Mouse (Mus musculus): ENCODE data around the gene Sar1b. TPM values are rescaled to one million over a fixed set of nuclear protein-coding genes. Genes with fewer than 3 reads are reported as not detected.

Gene Sar1b
- polyA plus RNA-seq, 1 experiment from 2014 or later = 120 TPM

DNA sequence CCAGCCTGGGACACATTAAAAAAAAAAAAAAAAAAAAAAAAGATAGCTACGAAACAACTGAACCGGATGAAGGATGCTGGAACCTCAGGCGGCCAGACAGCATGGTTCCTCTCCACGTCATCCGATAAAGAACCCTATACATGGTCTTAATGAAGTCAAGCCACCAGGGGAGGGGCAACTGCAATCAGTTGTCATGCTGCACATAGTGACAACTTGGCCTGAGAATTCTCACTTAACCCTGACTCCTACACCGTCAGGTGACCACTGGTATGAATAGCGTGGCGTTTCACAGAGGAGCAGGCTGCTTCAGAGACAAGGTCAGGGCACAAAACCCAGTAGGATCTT is 70.6 kb downstream of the Sar1b start:
- peaks cover 10% of the 10 kb centered on the region for H3K36me3 ChIP-seq
- no peak for ATAC-seq (ENCODE audit: borderline replicate concordance, extremely low read depth, low FRiP score, low TSS enrichment)
- no peak overlapping the region for H3K27ac ChIP-seq
- H3K4me1 ChIP-seq = no peaks in the 10 kb centered on the region
- H3K27me3 ChIP-seq = no peaks in the 10 kb centered on the region
- no peak overlapping the region for H3K4me3 ChIP-seq
- no peaks in the 10 kb centered on the region for H3K9me3 ChIP-seq
- H3K9ac ChIP-seq = no peak overlapping the region
- no peak overlapping the region for H3K4me2 ChIP-seq
- WGBS = 90% methylated on average over 8 of the region's 8 CpGs

GRCm38 (mm10) chr11:51835598-51835997 is 72.1 kb downstream of the Sar1b start:
- Histone ChIP-seq H3K27me3 (no peaks in the 10 kb centered on the region), H3K36me3 (peaks cover 10% of the 10 kb centered on the region; the same call in 1 of the 2 replicates), H3K9me3 (no peaks in the 10 kb centered on the region), H3K4me1 (no peaks in the 10 kb centered on the region), H3K4me2 (no peak overlapping the region), H3K9ac (no peak overlapping the region), H3K27ac (no peak overlapping the region), H3K4me3 (no peak overlapping the region)
- 92% methylated on average over 12 of the region's 12 CpGs for WGBS
- no peak for ATAC-seq (ENCODE audit: borderline replicate concordance, extremely low read depth, low FRiP score, low TSS enrichment)

DNA sequence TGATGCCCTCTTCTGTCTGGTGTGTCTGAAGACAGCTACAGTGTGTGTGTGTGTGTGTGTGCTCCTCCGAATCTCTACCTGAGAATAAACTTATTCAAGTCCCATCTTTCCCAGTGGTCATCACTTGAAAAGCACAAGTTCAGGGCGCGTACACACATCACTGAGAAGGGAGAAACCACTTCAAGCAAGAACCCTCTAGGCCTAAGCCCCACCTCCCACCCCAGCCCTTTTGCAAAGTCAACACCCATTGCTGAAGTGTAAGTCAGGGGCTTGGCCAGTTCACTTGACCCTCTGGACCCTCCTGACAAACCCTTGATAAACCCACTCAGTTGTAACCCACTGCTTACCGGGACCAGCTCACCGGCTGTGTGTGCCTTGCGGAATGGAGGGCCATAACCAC is 73.0 kb downstream of the Sar1b start:
- 84% methylated on average over 6 of the region's 6 CpGs for WGBS
- Histone ChIP-seq H3K4me2 (no peak overlapping the region), H3K36me3 (peaks cover 10% of the 10 kb centered on the region; the same call in 1 of the 2 replicates), H3K4me3 (no peak overlapping the region), H3K9me3 (no peaks in the 10 kb centered on the region), H3K9ac (no peak overlapping the region), H3K4me1 (peaks cover 8% of the 10 kb centered on the region), H3K27me3 (no peaks in the 10 kb centered on the region), H3K27ac (no peak overlapping the region)
- ATAC-seq (ENCODE audit: borderline replicate concordance, extremely low read depth, low FRiP score, low TSS enrichment) = no peak

- Histone ChIP-seq H3K9ac (no peak overlapping the region), H3K4me1 (peaks cover 8% of the 10 kb centered on the region), H3K27ac (no peak overlapping the region), H3K9me3 (no peaks in the 10 kb centered on the region), H3K4me2 (no peak overlapping the region), H3K4me3 (no peak overlapping the region), H3K27me3 (no peaks in the 10 kb centered on the region), H3K36me3 (peaks cover 10% of the 10 kb centered on the region; the same call in 1 of the 2 replicates)
- no peak for ATAC-seq (ENCODE audit: borderline replicate concordance, extremely low read depth, low FRiP score, low TSS enrichment)
- 69% methylated on average over 8 of the region's 8 CpGs for WGBS
Observed at GRCm38 (mm10) chr11:51837164-51838153, 74.0 kb downstream of the Sar1b start.

DNA sequence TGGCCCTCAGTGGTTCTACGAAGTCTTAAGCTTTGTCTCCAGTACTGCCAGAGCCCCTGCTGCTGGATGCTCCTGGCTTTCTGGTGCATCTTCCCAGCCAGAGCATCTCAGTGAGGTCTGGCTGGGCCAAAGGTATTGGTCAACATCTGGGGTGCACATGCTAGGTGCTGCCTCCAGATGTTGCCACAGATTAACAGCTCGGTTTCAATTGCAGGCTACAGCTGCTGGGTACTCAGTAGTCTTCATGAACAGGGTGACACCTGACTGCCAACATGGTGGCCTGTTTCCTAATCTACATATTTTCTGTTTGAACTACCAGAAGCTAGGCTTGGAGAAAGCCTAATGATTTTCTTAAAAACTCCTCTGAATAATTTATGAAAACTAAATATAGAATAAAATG is 75.6 kb downstream of the Sar1b start:
- peaks cover 5% of the 10 kb centered on the region; the same call in 1 of the 2 replicates for H3K36me3 ChIP-seq
- H3K27me3 ChIP-seq = no peaks in the 10 kb centered on the region

GRCm38 (mm10) chr11:51839973-51840372 is 76.5 kb downstream of the Sar1b start:
- no peak overlapping the region for H3K4me2 ChIP-seq
- no peaks in the 10 kb centered on the region for H3K27me3 ChIP-seq
- no peaks in the 10 kb centered on the region for H3K9me3 ChIP-seq
- H3K4me3 ChIP-seq = no peak overlapping the region
- H3K27ac ChIP-seq = no peak overlapping the region
- H3K9ac ChIP-seq = no peak overlapping the region
- WGBS = 83% methylated on average over 11 of the region's 11 CpGs
- H3K4me1 ChIP-seq = peaks cover 8% of the 10 kb centered on the region
- H3K36me3 ChIP-seq = no peaks in the 10 kb centered on the region
- ATAC-seq (ENCODE audit: borderline replicate concordance, extremely low read depth, low FRiP score, low TSS enrichment) = no peak

More for the DNA sequence above, 75.6 kb downstream of the Sar1b start:
- Histone ChIP-seq H3K27ac (no peak overlapping the region), H3K9ac (no peak overlapping the region), H3K9me3 (no peaks in the 10 kb centered on the region), H3K4me1 (peaks cover 8% of the 10 kb centered on the region), H3K4me2 (no peak overlapping the region), H3K4me3 (no peak overlapping the region)
- ATAC-seq (ENCODE audit: borderline replicate concordance, extremely low read depth, low FRiP score, low TSS enrichment) = no peak
- 85% methylated on average over 2 of the region's 2 CpGs for WGBS

GRCm38 (mm10) chr11:51840657-51841056 is 77.2 kb downstream of the Sar1b start:
- H3K4me2 ChIP-seq = no peak overlapping the region
- no peak overlapping the region for H3K9ac ChIP-seq
- ATAC-seq (ENCODE audit: borderline replicate concordance, extremely low read depth, low FRiP score, low TSS enrichment) = no peak
- no peaks in the 10 kb centered on the region for H3K9me3 ChIP-seq
- H3K4me1 ChIP-seq = peaks cover 8% of the 10 kb centered on the region
- no peaks in the 10 kb centered on the region for H3K27me3 ChIP-seq
- H3K36me3 ChIP-seq = 0 out of 2 replicates have a peak, but pooled peaks cover 2% of the 10 kb centered on the region
- WGBS = 61% methylated on average over 9 of the region's 9 CpGs
- H3K27ac ChIP-seq = no peak overlapping the region
- H3K4me3 ChIP-seq = no peak overlapping the region

DNA sequence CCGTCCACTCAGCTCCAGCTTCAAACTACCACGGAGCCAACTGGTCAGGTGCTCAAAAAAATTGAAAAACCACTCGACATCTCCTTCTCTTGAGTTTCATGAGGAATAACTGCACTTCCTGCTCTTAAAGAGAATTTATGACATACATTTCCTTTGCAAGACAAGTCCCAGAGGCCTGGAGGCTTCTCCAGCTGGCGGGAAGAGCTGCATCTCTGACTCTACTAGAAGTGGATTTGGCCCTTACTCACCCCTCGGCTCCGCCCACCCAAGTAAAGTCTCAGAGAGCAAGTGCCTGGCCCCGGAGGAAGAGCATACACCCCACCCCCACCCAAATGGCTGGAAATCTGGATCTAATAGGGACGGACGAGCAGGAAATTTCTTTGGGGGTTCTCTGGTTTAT is 77.7 kb downstream of the Sar1b start:
- H3K4me3 ChIP-seq = no peak overlapping the region
- peaks cover 8% of the 10 kb centered on the region for H3K4me1 ChIP-seq
- no peak overlapping the region for H3K9ac ChIP-seq
- no peaks in the 10 kb centered on the region for H3K9me3 ChIP-seq
- no peak for ATAC-seq (ENCODE audit: borderline replicate concordance, extremely low read depth, low FRiP score, low TSS enrichment)
- peaks cover 7% of the 10 kb centered on the region for H3K36me3 ChIP-seq
- H3K27ac ChIP-seq = no peak overlapping the region
- no peak overlapping the region for H3K4me2 ChIP-seq
- no peaks in the 10 kb centered on the region for H3K27me3 ChIP-seq
- 44% methylated on average over 9 of the region's 9 CpGs for WGBS

Other genes with a start within 250 kb of the Sar1b start
- gene Phykpl, start 178.9 kb upstream of the Sar1b start, polyA plus RNA-seq (2015; fragmentation: Nextera tagmentation; extraction: Ambion mirVana) = 18.1 and 20.8 TPM in 2 replicates
- gene Hnrnpab, start 156.8 kb upstream of the Sar1b start, polyA plus RNA-seq (2015; fragmentation: Nextera tagmentation; extraction: Ambion mirVana) = 465 and 488 TPM in 2 replicates
- 126 and 144 TPM in 2 replicates for gene Nhp2, start 144.0 kb upstream of the Sar1b start, polyA plus RNA-seq (2015; fragmentation: Nextera tagmentation; extraction: Ambion mirVana)
- 43.7 and 43.8 TPM in 2 replicates for gene Rmnd5b, start 127.8 kb upstream of the Sar1b start, polyA plus RNA-seq (2015; fragmentation: Nextera tagmentation; extraction: Ambion mirVana)
- 46.2 and 46.6 TPM in 2 replicates for gene N4bp3, start 112.8 kb upstream of the Sar1b start, polyA plus RNA-seq (2015; fragmentation: Nextera tagmentation; extraction: Ambion mirVana)
- gene D930048N14Rik, start 112.7 kb upstream of the Sar1b start, polyA plus RNA-seq (2015; fragmentation: Nextera tagmentation; extraction: Ambion mirVana) = 2.7 and 3.9 TPM in 2 replicates
- gene 0610009B22Rik, start 74.8 kb upstream of the Sar1b start, polyA plus RNA-seq (2015; fragmentation: Nextera tagmentation; extraction: Ambion mirVana) = 98.9 and 99.4 TPM in 2 replicates
- 10.6 and 12.6 TPM in 2 replicates for gene Sec24a, start 53 bp upstream of the Sar1b start, polyA plus RNA-seq (2015; fragmentation: Nextera tagmentation; extraction: Ambion mirVana)
- 2.3 and 2.4 TPM in 2 replicates for gene Jade2, start 94.0 kb downstream of the Sar1b start, polyA plus RNA-seq (2015; fragmentation: Nextera tagmentation; extraction: Ambion mirVana)
- gene Cdkn2aipnl, start 204.0 kb downstream of the Sar1b start, polyA plus RNA-seq (2015; fragmentation: Nextera tagmentation; extraction: Ambion mirVana) = 102 and 109 TPM in 2 replicates
- 214 and 215 TPM in 2 replicates for gene Ube2b, start 237.1 kb downstream of the Sar1b start, polyA plus RNA-seq (2015; fragmentation: Nextera tagmentation; extraction: Ambion mirVana)
- 6.5 and 7.0 TPM in 2 replicates for gene Cdkl3, start 240.5 kb downstream of the Sar1b start, polyA plus RNA-seq (2015; fragmentation: Nextera tagmentation; extraction: Ambion mirVana)